Comparison of ENCODE assay signal across 21 mouse cellular contexts in the genomic region with DNA sequence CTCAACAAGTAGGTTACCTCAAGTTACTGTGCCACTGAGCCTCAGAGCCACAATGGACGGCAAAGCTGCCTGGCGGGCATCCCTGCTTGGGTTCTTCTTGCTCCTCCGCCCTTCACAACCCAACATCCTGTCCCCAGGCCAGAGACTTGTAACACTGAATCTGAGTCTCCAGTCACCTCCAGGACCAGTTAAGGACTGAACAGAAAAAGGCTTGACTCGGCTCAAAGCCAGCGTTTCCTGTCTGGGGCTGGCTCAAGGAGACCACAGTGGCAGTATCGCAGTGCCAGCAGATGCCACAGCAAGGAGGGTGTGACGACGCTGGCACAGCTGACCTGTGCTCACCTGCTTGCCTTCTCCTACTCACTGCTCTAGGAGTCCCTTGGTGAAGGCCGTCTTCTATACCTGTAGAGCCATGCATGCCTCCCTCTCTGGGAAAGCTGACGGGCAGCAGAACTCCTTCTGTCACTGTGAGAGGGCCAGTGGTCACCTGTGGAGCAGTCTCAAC. TPM values are rescaled to one million over a fixed set of nuclear protein-coding genes. Genes with fewer than 3 reads are reported as not detected.
A peak's percentile ranks its signal among the peaks of the same experiment; 100 is the strongest.
DNase-seq lines count a peak whose midpoint lies in the region; ATAC-seq and TF ChIP-seq lines count a peak whose summit lies in the region.
"Had no signal": no experiment of that assay in that cellular context is flagged by ENCODE, and none has a peak within 500 bp of the region (broad histone marks: within the 10 kb centered on the region; RNA-seq: fewer than 3 reads in every experiment).

No protein-coding gene starts in this region.

- DNase-seq in cerebellum, adult 11-12 months = peak; percentile 41
- DNase-seq in liver, embryonic 13.5 days = no peak
- no peak for DNase-seq in liver, postnatal 0 days
- DNase-seq in retina, postnatal 1 day = no peak
- DNase-seq in hindbrain, embryonic 10.5 days (ENCODE audit: low spot score) = no peak
- DNase-seq: adrenal gland, postnatal 10 days; gastrocnemius, adult 2 months; gastrocnemius, postnatal 25 days; heart, adult 11 months; heart, postnatal 36 days had no signal

- ATAC-seq in cerebellum, adult (ENCODE audit: insufficient number of reproducible peaks, low FRiP score, low TSS enrichment) = no peak
- no peak for ATAC-seq in liver, embryonic 13.5 days (ENCODE audit: low read depth)
- no peak for ATAC-seq in liver, postnatal 0 days
- ATAC-seq in megakaryocyte-erythroid progenitor cell, adult 5-6 weeks (replicated peaks; ENCODE audit: low FRiP score, low TSS enrichment, poor library complexity, severe bottlenecking) = peak; percentile 50
- ATAC-seq: forebrain, embryonic 13.5 days; hindbrain, postnatal 0 days had no signal

- no peak overlapping the region for H3K4me2 ChIP-seq in liver, embryonic 13.5 days
- H3K4me2 ChIP-seq in liver, postnatal 0 days (ENCODE audit: low read depth, low read length) = no peak overlapping the region
- H3K4me2 ChIP-seq: forebrain, embryonic 13.5 days; heart, embryonic 13.5 days; hindbrain, embryonic 13.5 days had no signal

- peaks cover 99% of the 10 kb centered on the region for H3K36me3 ChIP-seq in liver, embryonic 13.5 days
- peaks cover 93% of the 10 kb centered on the region for H3K36me3 ChIP-seq in liver, postnatal 0 days (replicated peaks; ENCODE audit: insufficient read depth, low read length)
- peaks cover 100% of the 10 kb centered on the region for H3K36me3 ChIP-seq in hindbrain, embryonic 10.5 days

- H3K4me1 ChIP-seq in liver, embryonic 13.5 days (replicated peaks) = 0 out of 2 replicates have a peak, but pooled peaks cover 5% of the 10 kb centered on the region
- H3K4me1 ChIP-seq in liver, postnatal 0 days (ENCODE audit: insufficient read depth) = no peaks in the 10 kb centered on the region
- no peaks in the 10 kb centered on the region for H3K4me1 ChIP-seq in hindbrain, embryonic 10.5 days (replicated peaks)
- H3K4me1 ChIP-seq: embryonic facial prominence, embryonic 10.5 days; forebrain, embryonic 13.5 days; heart, embryonic 13.5 days; hindbrain, embryonic 13.5 days had no signal

- H3K9me3 ChIP-seq in liver, embryonic 13.5 days (replicated peaks) = no peaks in the 10 kb centered on the region
- H3K9me3 ChIP-seq in liver, postnatal 0 days (ENCODE audit: low read length) = no peaks in the 10 kb centered on the region
- H3K9me3 ChIP-seq in hindbrain, embryonic 10.5 days = no peaks in the 10 kb centered on the region
- H3K9me3 ChIP-seq: embryonic facial prominence, embryonic 10.5 days; forebrain, embryonic 13.5 days; heart, embryonic 13.5 days; hindbrain, embryonic 13.5 days had no signal

- TF ChIP-seq CTCF in liver, postnatal 0 days (IDR thresholded peaks at IDR 0.05; ENCODE audit: low read depth) = no peak

- no peaks in the 10 kb centered on the region for H3K27me3 ChIP-seq in liver, embryonic 13.5 days
- no peaks in the 10 kb centered on the region for H3K27me3 ChIP-seq in liver, postnatal 0 days (ENCODE audit: insufficient read depth, low read length)
- no peaks in the 10 kb centered on the region for H3K27me3 ChIP-seq in hindbrain, embryonic 10.5 days (ENCODE audit: insufficient read depth, poor library complexity, severe bottlenecking)
- H3K27me3 ChIP-seq: forebrain, embryonic 13.5 days; hindbrain, embryonic 13.5 days had no signal

- WGBS in liver, embryonic 13.5 days (ENCODE audit: insufficient replicate concordance) = 81% methylated on average over 10 of the region's 10 CpGs
- WGBS in liver, postnatal 0 days (ENCODE audit: insufficient replicate concordance) = 67% methylated on average over 10 of the region's 10 CpGs
- 95% methylated on average over 10 of the region's 10 CpGs for WGBS in hindbrain, embryonic 10.5 days

- H3K27ac ChIP-seq in liver, embryonic 13.5 days = peak overlapping the region; percentile 47; the same call in 1 of the 2 replicates
- H3K27ac ChIP-seq in liver, postnatal 0 days (ENCODE audit: low read depth) = no peak overlapping the region
- no peak overlapping the region for H3K27ac ChIP-seq in hindbrain, embryonic 10.5 days
- H3K27ac ChIP-seq: embryonic facial prominence, embryonic 10.5 days; forebrain, embryonic 13.5 days; gastrocnemius, adult 2 months; heart, embryonic 13.5 days; hindbrain, embryonic 13.5 days; hindbrain, postnatal 0 days had no signal

- TF ChIP-seq EP300 in liver, postnatal 0 days (IDR thresholded peaks at IDR 0.05; ENCODE audit: low read depth) = no peak

- H3K4me3 ChIP-seq in liver, embryonic 13.5 days (replicated peaks) = no peak overlapping the region
- no peak overlapping the region for H3K4me3 ChIP-seq in liver, postnatal 0 days (ENCODE audit: low read depth, low read length)
- H3K4me3 ChIP-seq in hindbrain, embryonic 10.5 days = no peak overlapping the region
- H3K4me3 ChIP-seq: embryonic facial prominence, embryonic 10.5 days; forebrain, embryonic 13.5 days; gastrocnemius, adult 2 months; heart, embryonic 13.5 days; hindbrain, embryonic 13.5 days had no signal

- H3K9ac ChIP-seq in liver, embryonic 13.5 days = no peak overlapping the region
- no peak overlapping the region for H3K9ac ChIP-seq in liver, postnatal 0 days (replicated peaks)
- H3K9ac ChIP-seq: forebrain, embryonic 13.5 days; heart, embryonic 13.5 days; hindbrain, embryonic 13.5 days had no signal

RNA-seq across cellular contexts. Expression of a gene that starts 15.3 kb away (rescaled TPM):
- polyA plus RNA-seq in liver, embryonic 13.5 days (2015; fragmentation: Nextera tagmentation; extraction: Ambion mirVana) = 0.08 and 0.10 TPM in 2 replicates
- polyA plus RNA-seq in liver, postnatal 0 days (2015; fragmentation: Nextera tagmentation; extraction: Ambion mirVana) = 0.08 and 0.13 TPM in 2 replicates
- not detected in 2 replicates for total RNA-seq in megakaryocyte-erythroid progenitor cell, adult 5-6 weeks (2014; fragmentation: Nextera tagmentation)
- total RNA-seq in megakaryocyte-erythroid progenitor cell, adult 5-6 weeks (2017) = not detected in 2 replicates
- 1.6 and 1.8 TPM in 2 replicates for polyA plus RNA-seq in hindbrain, embryonic 10.5 days (2016; fragmentation: Nextera tagmentation; extraction: Ambion mirVana)
- total RNA-seq: gastrocnemius, adult 2 months; gastrocnemius, postnatal 25 days; MEL had no signal

RNA-seq across cellular contexts. Expression of a gene that starts 26.9 kb away (rescaled TPM):
- 0.38 and 0.87 TPM in 2 replicates for polyA plus RNA-seq in liver, embryonic 13.5 days (2015; fragmentation: Nextera tagmentation; extraction: Ambion mirVana)
- 2.0 and 2.3 TPM in 2 replicates for polyA plus RNA-seq in liver, postnatal 0 days (2015; fragmentation: Nextera tagmentation; extraction: Ambion mirVana)
- 0.49 and 1.2 TPM in 2 replicates for total RNA-seq in megakaryocyte-erythroid progenitor cell, adult 5-6 weeks (2014; fragmentation: Nextera tagmentation)
- total RNA-seq in megakaryocyte-erythroid progenitor cell, adult 5-6 weeks (2017) = 0.46 and 0.75 TPM in 2 replicates
- 0.18 and 0.46 TPM in 2 replicates for polyA plus RNA-seq in hindbrain, embryonic 10.5 days (2016; fragmentation: Nextera tagmentation; extraction: Ambion mirVana)
- total RNA-seq: gastrocnemius, adult 2 months; gastrocnemius, postnatal 25 days had no signal
- polyA plus RNA-seq: heart, postnatal 0 days; hindbrain, embryonic 13.5 days had no signal

RNA-seq across cellular contexts. Expression of a gene that starts 47.2 kb away (rescaled TPM):
- 41.7 and 45.6 TPM in 2 replicates for polyA plus RNA-seq in liver, embryonic 13.5 days (2015; fragmentation: Nextera tagmentation; extraction: Ambion mirVana)
- 27.8 and 30.7 TPM in 2 replicates for polyA plus RNA-seq in liver, postnatal 0 days (2015; fragmentation: Nextera tagmentation; extraction: Ambion mirVana)
- 20.7 and 53.8 TPM in 2 replicates for total RNA-seq in megakaryocyte-erythroid progenitor cell, adult 5-6 weeks (2014; fragmentation: Nextera tagmentation)
- total RNA-seq in megakaryocyte-erythroid progenitor cell, adult 5-6 weeks (2017) = 19.0 and 23.2 TPM in 2 replicates
- 86.2 and 92.6 TPM in 2 replicates for polyA plus RNA-seq in hindbrain, embryonic 10.5 days (2016; fragmentation: Nextera tagmentation; extraction: Ambion mirVana)
- total RNA-seq: gastrocnemius, adult 2 months had no signal

RNA-seq across cellular contexts. Expression of a gene that starts 50.3 kb away (rescaled TPM):
- 64.2 and 70.2 TPM in 2 replicates for polyA plus RNA-seq in liver, embryonic 13.5 days (2015; fragmentation: Nextera tagmentation; extraction: Ambion mirVana)
- 30.3 and 33.6 TPM in 2 replicates for polyA plus RNA-seq in liver, postnatal 0 days (2015; fragmentation: Nextera tagmentation; extraction: Ambion mirVana)
- total RNA-seq in megakaryocyte-erythroid progenitor cell, adult 5-6 weeks (2014; fragmentation: Nextera tagmentation) = 41.0 and 43.3 TPM in 2 replicates
- 24.7 and 26.0 TPM in 2 replicates for total RNA-seq in megakaryocyte-erythroid progenitor cell, adult 5-6 weeks (2017)
- 211 and 242 TPM in 2 replicates for polyA plus RNA-seq in hindbrain, embryonic 10.5 days (2016; fragmentation: Nextera tagmentation; extraction: Ambion mirVana)

RNA-seq across cellular contexts. Expression of a gene that starts 54.9 kb away (rescaled TPM):
- polyA plus RNA-seq in liver, embryonic 13.5 days (2015; fragmentation: Nextera tagmentation; extraction: Ambion mirVana) = not detected in 2 replicates
- polyA plus RNA-seq in liver, postnatal 0 days (2015; fragmentation: Nextera tagmentation; extraction: Ambion mirVana) = not detected in 2 replicates
- not detected in 2 replicates for total RNA-seq in megakaryocyte-erythroid progenitor cell, adult 5-6 weeks (2014; fragmentation: Nextera tagmentation)
- total RNA-seq in megakaryocyte-erythroid progenitor cell, adult 5-6 weeks (2017) = not detected in 2 replicates
- 0.17 and 1.5 TPM in 2 replicates for polyA plus RNA-seq in hindbrain, embryonic 10.5 days (2016; fragmentation: Nextera tagmentation; extraction: Ambion mirVana)
- total RNA-seq: gastrocnemius, adult 2 months; gastrocnemius, postnatal 25 days; heart, postnatal 36 days; MEL had no signal
- polyA plus RNA-seq: C2C12; embryonic facial prominence, embryonic 10.5 days; heart, embryonic 13.5 days; heart, postnatal 0 days; intestine, embryonic 14.5 days had no signal
